Mouse (Mus musculus) ES-E14 (cell line): Measurements from ENCODE around the gene Ccl12.

Experiments
- HCFC1 ChIP-seq: IDR thresholded peaks from 2 replicates; pipeline ENCODE4 v1.6.1; 2012; ENCODE audit warnings: low read length, inconsistent platforms, borderline replicate concordance; ENCODE audit not compliant: insufficient read depth
- MAFK ChIP-seq: IDR thresholded peaks from 2 replicates; pipeline ENCODE4 v1.6.1; 2014; ENCODE audit warnings: mild to moderate bottlenecking, low read depth, low read length, inconsistent platforms; ENCODE audit not compliant: insufficient read depth

GRCm38 (mm10) chr11:82077031-82077430 is 24.6 kb upstream of the Ccl12 start:
- TF ChIP-seq MAFK (no peak), HCFC1 (no peak)
